Comparison of ENCODE assay signal across 8 mouse cellular contexts in the genomic region with DNA sequence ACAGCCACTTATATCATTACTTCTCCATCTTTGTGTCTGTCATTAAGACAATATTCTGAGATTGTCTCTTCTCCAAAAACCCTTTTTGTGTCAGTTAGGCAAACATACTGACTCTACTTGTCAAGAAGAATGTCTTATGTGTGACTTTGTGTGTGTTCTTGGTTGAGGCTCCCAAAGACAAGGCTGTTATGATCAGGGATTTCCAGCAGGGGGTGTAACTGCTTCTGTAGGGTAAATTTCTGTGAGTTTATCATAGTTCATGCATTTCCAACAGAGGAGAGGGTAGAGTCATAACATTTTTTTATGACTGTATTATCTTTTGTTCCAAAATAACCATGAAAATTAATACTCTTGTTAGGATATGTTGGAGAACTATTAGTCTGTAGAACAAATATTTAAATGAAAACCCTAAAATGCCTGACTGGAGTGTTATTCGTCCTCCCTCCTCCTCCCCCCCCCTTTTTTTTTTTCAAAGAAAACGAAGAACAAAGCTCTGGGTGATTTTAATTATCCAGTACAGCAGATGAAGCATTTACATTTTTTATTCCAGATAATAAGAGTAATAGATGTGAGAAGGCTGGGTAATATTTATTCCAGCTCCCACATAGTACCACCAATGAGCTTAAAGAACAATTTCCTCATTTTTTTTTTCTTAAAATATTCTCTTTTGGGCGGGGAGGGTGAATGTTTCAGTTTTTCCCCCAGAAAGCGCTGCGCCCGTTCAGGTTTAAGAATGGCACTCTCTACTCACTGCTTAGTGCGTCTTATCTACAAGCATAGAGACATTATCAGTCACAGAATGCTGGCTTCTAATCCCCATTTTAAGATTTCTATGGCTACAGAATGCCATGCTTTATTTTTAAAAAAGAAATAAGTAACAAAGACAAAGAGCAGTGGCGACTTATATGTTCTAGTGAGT. TPM values are rescaled to one million over a fixed set of nuclear protein-coding genes. Genes with fewer than 3 reads are reported as not detected.
DNase-seq lines count a peak whose midpoint lies in the region; ATAC-seq and TF ChIP-seq lines count a peak whose summit lies in the region.

No protein-coding gene starts in this region.

- H3K27me3 ChIP-seq in heart, embryonic 13.5 days (replicated peaks), result no peaks in the 10 kb centered on the region
- H3K27me3 ChIP-seq in heart, embryonic 10.5 days (ENCODE audit: insufficient read depth, poor library complexity, severe bottlenecking), result no peaks in the 10 kb centered on the region
- H3K27me3 ChIP-seq in lung, postnatal 0 days (replicated peaks; ENCODE audit: insufficient read depth, low read length), result no peaks in the 10 kb centered on the region

- H3K4me3 ChIP-seq in heart, embryonic 13.5 days, result no peak overlapping the region
- no peak overlapping the region for H3K4me3 ChIP-seq in heart, embryonic 10.5 days
- no peak overlapping the region for H3K4me3 ChIP-seq in lung, postnatal 0 days (ENCODE audit: low read depth, low read length)

- H3K4me1 ChIP-seq in heart, embryonic 13.5 days, result peaks cover 23% of the 10 kb centered on the region
- H3K4me1 ChIP-seq in heart, embryonic 10.5 days, result peaks cover 9% of the 10 kb centered on the region
- H3K4me1 ChIP-seq in lung, postnatal 0 days (ENCODE audit: insufficient read depth, low read depth, low read length), result no peaks in the 10 kb centered on the region

- TF ChIP-seq CTCF in lung, postnatal 0 days (IDR thresholded peaks at IDR 0.05), result peak; percentile 71

- H3K36me3 ChIP-seq in heart, embryonic 13.5 days, result no peaks in the 10 kb centered on the region
- H3K36me3 ChIP-seq in heart, embryonic 10.5 days, result no peaks in the 10 kb centered on the region
- H3K36me3 ChIP-seq in lung, postnatal 0 days (ENCODE audit: insufficient read depth, low read length), result no peaks in the 10 kb centered on the region

- no peak for DNase-seq in heart, embryonic 10.5 days (ENCODE audit: low spot score)
- DNase-seq in CD4-positive helper T cell, adult 2 months (ENCODE audit: low read depth, low spot score), result peak; percentile 74
- DNase-seq in lung, postnatal 0 days (ENCODE audit: low spot score), result peak; percentile 68
- DNase-seq in right cerebral cortex, postnatal 4 days, result no peak
- no peak for DNase-seq in frontal cortex, postnatal 10 days (ENCODE audit: low spot score in 2 of 2)

- TF ChIP-seq EP300 in lung, postnatal 0 days (IDR thresholded peaks at IDR 0.05), result no peak

- WGBS in heart, embryonic 13.5 days, result 47% methylated on average over 8 of the region's 8 CpGs
- 58% methylated on average over 8 of the region's 8 CpGs for WGBS in heart, embryonic 10.5 days
- WGBS in lung, postnatal 0 days, result 58% methylated on average over 8 of the region's 8 CpGs

- H3K9me3 ChIP-seq in heart, embryonic 13.5 days, result no peaks in the 10 kb centered on the region
- H3K9me3 ChIP-seq in heart, embryonic 10.5 days, result no peaks in the 10 kb centered on the region
- H3K9me3 ChIP-seq in lung, postnatal 0 days (ENCODE audit: low read length), result no peaks in the 10 kb centered on the region

- no peak overlapping the region for H3K9ac ChIP-seq in heart, embryonic 13.5 days
- no peak overlapping the region for H3K9ac ChIP-seq in lung, postnatal 0 days (replicated peaks; ENCODE audit: low read depth)

- peak overlapping the region; percentile 42 for H3K4me2 ChIP-seq in heart, embryonic 13.5 days
- H3K4me2 ChIP-seq in lung, postnatal 0 days (replicated peaks; ENCODE audit: low read depth, low read length), result no peak overlapping the region

- H3K27ac ChIP-seq in heart, embryonic 13.5 days (replicated peaks), result no peak overlapping the region
- H3K27ac ChIP-seq in heart, embryonic 10.5 days, result no peak overlapping the region
- no peak overlapping the region for H3K27ac ChIP-seq in lung, postnatal 0 days (ENCODE audit: low read length)

- ATAC-seq in heart, embryonic 13.5 days (ENCODE audit: extremely low read depth, insufficient number of reproducible peaks, low FRiP score, low TSS enrichment), result no peak
- peak; percentile 61 for ATAC-seq in activated CD4-positive, CD25-positive, alpha-beta regulatory T cell, adult 4 months
- no peak for ATAC-seq in lung, postnatal 0 days
- ATAC-seq in erythroid progenitor cell, adult 5-6 weeks (replicated peaks; ENCODE audit: low FRiP score, poor library complexity, severe bottlenecking), result no peak

RNA-seq across cellular contexts. Expression of gene Arhgap5, which starts 2.6 kb away (rescaled TPM):
- 26.9 and 29.4 TPM in 2 replicates for polyA plus RNA-seq in heart, embryonic 13.5 days (2015; fragmentation: Nextera tagmentation; extraction: Ambion mirVana)
- polyA plus RNA-seq in heart, embryonic 10.5 days (2016; fragmentation: Nextera tagmentation; extraction: Ambion mirVana), result 38.7 and 39.0 TPM in 2 replicates
- polyA plus RNA-seq in activated CD4-positive, CD25-positive, alpha-beta regulatory T cell, adult 4 months (2017; shearing (Covaris generic)), result 10 to 100 TPM; 19.4 to 20.3 TPM
- 32.1 and 39.1 TPM in 2 replicates for polyA plus RNA-seq in lung, postnatal 0 days (2015; fragmentation: Nextera tagmentation; extraction: Ambion mirVana)
- total RNA-seq in erythroid progenitor cell, adult 5-6 weeks (2015; ENCODE audit: low replicate concordance), result 2.5 and 3.2 TPM in 2 replicates
- 3.3 and 4.1 TPM in 2 replicates for total RNA-seq in erythroid progenitor cell, adult 5-6 weeks (2017; ENCODE audit: low replicate concordance)

Comparison
In these comparisons a context has a peak if more than half of its experiments do, and no peak if none do; other contexts are left out.
1. DNase-seq: peak in CD4-positive helper T cell, adult 2 months (single experiment) and lung, postnatal 0 days (single experiment); none in heart, embryonic 10.5 days (single experiment), right cerebral cortex, postnatal 4 days (single experiment) and frontal cortex, postnatal 10 days (0 of 2).